Comparison of ENCODE assay signal across 21 mouse cellular contexts in the genomic region with DNA sequence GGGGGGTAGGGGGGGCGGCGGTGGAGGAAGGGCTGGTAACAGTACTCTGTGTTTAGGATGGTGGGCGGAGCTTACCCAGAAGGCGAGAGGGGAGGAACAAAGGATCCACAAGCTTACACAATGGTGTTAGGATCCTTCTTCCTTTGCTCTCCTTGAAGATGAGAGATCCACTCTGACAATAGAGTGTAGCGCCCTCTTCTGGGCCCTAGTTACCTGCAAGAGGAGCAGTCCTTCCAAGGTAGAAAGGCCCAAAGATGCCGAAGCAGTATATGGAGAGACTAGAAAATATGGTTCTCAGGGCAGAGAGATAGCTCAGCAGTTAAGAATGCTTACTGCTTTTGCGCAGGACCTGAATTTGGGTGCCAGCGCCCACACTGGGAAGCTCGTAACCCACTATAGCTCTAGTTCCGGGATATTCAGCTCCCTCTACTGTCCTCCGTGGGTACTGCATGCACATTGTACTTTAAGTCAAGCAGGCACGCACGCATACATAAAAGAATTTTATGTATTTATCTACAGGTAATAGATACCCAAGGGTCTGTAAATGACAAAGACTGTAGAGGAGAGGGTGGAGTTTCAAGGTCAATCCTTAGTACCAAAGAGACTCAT. TPM values are rescaled to one million over a fixed set of nuclear protein-coding genes. Genes with fewer than 3 reads are reported as not detected.
DNase-seq lines count a peak whose midpoint lies in the region; ATAC-seq and TF ChIP-seq lines count a peak whose summit lies in the region.
"Had no signal": no experiment of that assay in that cellular context is flagged by ENCODE, and none has a peak within 500 bp of the region (broad histone marks: within the 10 kb centered on the region; RNA-seq: fewer than 3 reads in every experiment).

No protein-coding gene starts in this region.

- no peak overlapping the region for H3K9ac ChIP-seq in forebrain, embryonic 14.5 days (ENCODE audit: low read length)
- H3K9ac ChIP-seq: hindbrain, embryonic 12.5 days; kidney, embryonic 15.5 days; midbrain, embryonic 15.5 days had no signal

- WGBS in forebrain, embryonic 14.5 days = 74% methylated on average over 13 of the region's 13 CpGs

- no peaks in the 10 kb centered on the region for H3K27me3 ChIP-seq in forebrain, embryonic 14.5 days (replicated peaks; ENCODE audit: control insufficient read depth, insufficient read depth, low read length)
- H3K27me3 ChIP-seq: hindbrain, embryonic 12.5 days; kidney, embryonic 15.5 days; midbrain, embryonic 15.5 days had no signal

- H3K4me3 ChIP-seq in layer of hippocampus, adult 2 months = no peak overlapping the region
- H3K4me3 ChIP-seq in forebrain, embryonic 14.5 days (ENCODE audit: low read depth, low read length) = no peak overlapping the region
- H3K4me3 ChIP-seq: hindbrain, embryonic 12.5 days; kidney, embryonic 15.5 days; midbrain, embryonic 15.5 days had no signal

- H3K4me1 ChIP-seq in forebrain, embryonic 14.5 days (ENCODE audit: control insufficient read depth, insufficient read depth, low read length) = no peaks in the 10 kb centered on the region
- H3K4me1 ChIP-seq: kidney, embryonic 15.5 days; midbrain, embryonic 15.5 days had no signal

- DNase-seq in layer of hippocampus, adult 2 months (ENCODE audit: low spot score in 2 of 2) = no peak
- DNase-seq in layer of hippocampus, postnatal 25 days (ENCODE audit: extremely low spot score in 1 of 2, low spot score in 1 of 2) = no peak
- DNase-seq in thymus, postnatal 4 days = peak; percentile 34
- DNase-seq in thymus, postnatal 36 days = no peak
- DNase-seq in brain, embryonic 14.5 days (ENCODE audit: low read depth) = no peak
- DNase-seq in right cerebral cortex, postnatal 4 days = no peak
- no peak for DNase-seq in forebrain, embryonic 14.5 days (ENCODE audit: low spot score)
- DNase-seq: cerebellum, postnatal 25 days; gastrocnemius, postnatal 36 days; layer of hippocampus, adult 9-11 months; left cerebral cortex, postnatal 4 days; retina, postnatal 1 day had no signal

- TF ChIP-seq POLR2A in brain, embryonic 14.5 days (IDR thresholded peaks at IDR 0.05; ENCODE audit: borderline replicate concordance, extremely low read depth, insufficient read depth, insufficient read length, poor library complexity, severe bottlenecking) = no peak

- no peaks in the 10 kb centered on the region for H3K9me3 ChIP-seq in forebrain, embryonic 14.5 days (replicated peaks; ENCODE audit: control insufficient read depth, low read length)
- H3K9me3 ChIP-seq: hindbrain, embryonic 12.5 days; midbrain, embryonic 15.5 days had no signal

- TF ChIP-seq CTCF in layer of hippocampus, adult 2 months (conservative IDR thresholded peaks at IDR 0.05) = peak; percentile 68
- TF ChIP-seq CTCF in brain, embryonic 14.5 days (IDR thresholded peaks at IDR 0.05; ENCODE audit: borderline replicate concordance, extremely low read depth, insufficient read depth, insufficient read length) = peak; percentile 38; the same call in 1 of the 2 replicates

- ATAC-seq in forebrain, embryonic 14.5 days = no peak
- ATAC-seq: midbrain, embryonic 15.5 days had no signal

- no peaks in the 10 kb centered on the region for H3K36me3 ChIP-seq in forebrain, embryonic 14.5 days (ENCODE audit: control insufficient read depth, insufficient read depth, low read length)
- H3K36me3 ChIP-seq: hindbrain, embryonic 12.5 days; kidney, embryonic 15.5 days; midbrain, embryonic 15.5 days had no signal

- H3K4me2 ChIP-seq in forebrain, embryonic 14.5 days (ENCODE audit: low read length) = no peak overlapping the region
- H3K4me2 ChIP-seq: hindbrain, embryonic 12.5 days; kidney, embryonic 15.5 days; midbrain, embryonic 15.5 days had no signal

- H3K27ac ChIP-seq in layer of hippocampus, adult 2 months = no peak overlapping the region
- no peak overlapping the region for H3K27ac ChIP-seq in forebrain, embryonic 14.5 days (ENCODE audit: low read depth, low read length)
- H3K27ac ChIP-seq: hindbrain, embryonic 12.5 days; kidney, embryonic 15.5 days; midbrain, embryonic 15.5 days had no signal

RNA-seq across cellular contexts. Expression of a gene that starts 13.9 kb away (rescaled TPM):
- not detected for total RNA-seq in layer of hippocampus, adult 2 months (2021)
- not detected for total RNA-seq in layer of hippocampus, postnatal 25 days (2021)
- polyA plus RNA-seq in brain, embryonic 14.5 days (2012; rRNA removed) = not detected in 2 replicates
- polyA plus RNA-seq in forebrain, embryonic 14.5 days (2014; fragmentation: Nextera tagmentation; extraction: Ambion mirVana) = not detected in 2 replicates
- total RNA-seq: adrenal gland, adult 18-20 months; gastrocnemius, postnatal 36 days; left cerebral cortex, postnatal 4 days had no signal
- polyA plus RNA-seq: embryonic facial prominence, embryonic 14.5 days; heart, embryonic 14.5 days; hindbrain, embryonic 12.5 days; kidney, embryonic 15.5 days; lung, embryonic 16.5 days; midbrain, embryonic 15.5 days; neural tube, embryonic 14.5 days; spleen, adult 2 months had no signal

RNA-seq across cellular contexts. Expression of a gene that starts 38.5 kb away (rescaled TPM):
- total RNA-seq in layer of hippocampus, adult 2 months (2021) = not detected
- total RNA-seq in layer of hippocampus, postnatal 25 days (2021) = not detected
- not detected in 2 replicates for polyA plus RNA-seq in brain, embryonic 14.5 days (2012; rRNA removed)
- polyA plus RNA-seq in forebrain, embryonic 14.5 days (2014; fragmentation: Nextera tagmentation; extraction: Ambion mirVana) = not detected in 2 replicates
- total RNA-seq: left cerebral cortex, postnatal 4 days had no signal
- polyA plus RNA-seq: embryonic facial prominence, embryonic 14.5 days; heart, embryonic 14.5 days; kidney, embryonic 15.5 days; lung, embryonic 16.5 days; midbrain, embryonic 15.5 days; neural tube, embryonic 14.5 days; spleen, adult 2 months had no signal

RNA-seq across cellular contexts. Expression of a gene that starts 43.6 kb away (rescaled TPM):
- 1 to 10 TPM; 4.6 to 5.5 TPM for total RNA-seq in layer of hippocampus, adult 2 months (2021)
- total RNA-seq in layer of hippocampus, postnatal 25 days (2021) = 1 to 10 TPM; 4.9 to 5.8 TPM
- polyA plus RNA-seq in brain, embryonic 14.5 days (2012; rRNA removed) = 2.7 and 3.0 TPM in 2 replicates
- polyA plus RNA-seq in forebrain, embryonic 14.5 days (2014; fragmentation: Nextera tagmentation; extraction: Ambion mirVana) = 2.3 and 3.2 TPM in 2 replicates
